Mouse (Mus musculus): ENCODE measurements around the gene Ric8b. TPM values are rescaled to one million over a fixed set of nuclear protein-coding genes. Genes with fewer than 3 reads are reported as not detected.

The Ric8b gene
- polyA plus RNA-seq (2015; fragmentation: Nextera tagmentation; extraction: Ambion mirVana) = 4.3 and 5.3 TPM in 2 replicates

GRCm38 (mm10) chr10:84916810-84917730 lies at the start of gene Ric8b:
Ric8b (plus strand) TSS chr10:84917616.

Other genes with a start within 250 kb of the Ric8b start
- 0.05 and 0.06 TPM in 2 replicates for gene Rfx4, start 161.6 kb upstream of the Ric8b start, polyA plus RNA-seq (2015; fragmentation: Nextera tagmentation; extraction: Ambion mirVana)
- 0.57 and 0.73 TPM in 2 replicates for gene Fhl4, start 184.9 kb downstream of the Ric8b start, polyA plus RNA-seq (2015; fragmentation: Nextera tagmentation; extraction: Ambion mirVana)
- 19.6 and 21.2 TPM in 2 replicates for gene Tmem263, start 185.0 kb downstream of the Ric8b start, polyA plus RNA-seq (2015; fragmentation: Nextera tagmentation; extraction: Ambion mirVana)
- gene Mterf2, start 210.4 kb downstream of the Ric8b start, polyA plus RNA-seq (2015; fragmentation: Nextera tagmentation; extraction: Ambion mirVana) = 5.0 and 6.0 TPM in 2 replicates

All from spleen, postnatal 0 days (tissue).